Mouse (Mus musculus): ENCODE measurements around the gene Erh.
A peak's percentile ranks its signal among the peaks of the same experiment; 100 is the strongest.

The Erh gene

GRCm38 (mm10) chr12:80615371-80616257, 28.5 kb downstream of the Erh start:
- no peak for DNase-seq

GRCm38 (mm10) chr12:80612113-80612791, 31.9 kb downstream of the Erh start:
- no peak for DNase-seq

- DNase-seq = no peak
Observed at GRCm38 (mm10) chr12:80609928-80610327, 34.2 kb downstream of the Erh start.

GRCm38 (mm10) chr12:80608576-80608975, 35.6 kb downstream of the Erh start:
- no peak for DNase-seq

GRCm38 (mm10) chr12:80604218-80604617, 39.9 kb downstream of the Erh start:
- no peak for DNase-seq

- peak; percentile 83 to 89 for DNase-seq
Observed at GRCm38 (mm10) chr12:80603566-80603965, 40.6 kb downstream of the Erh start.

- no peak for DNase-seq
Observed at GRCm38 (mm10) chr12:80602432-80602831, 41.7 kb downstream of the Erh start.

GRCm38 (mm10) chr12:80601597-80602269, 42.4 kb downstream of the Erh start:
- DNase-seq = no peak

GRCm38 (mm10) chr12:80598756-80599155, 45.4 kb downstream of the Erh start:
- DNase-seq = peak; percentile 43 to 45

GRCm38 (mm10) chr12:80598236-80598635, 45.9 kb downstream of the Erh start:
- DNase-seq = no peak

- no peak for DNase-seq
Observed at GRCm38 (mm10) chr12:80595968-80596367, 48.2 kb downstream of the Erh start.

- DNase-seq = no peak
Observed at GRCm38 (mm10) chr12:80595566-80595965, 48.6 kb downstream of the Erh start.

GRCm38 (mm10) chr12:80594781-80595180, 49.4 kb downstream of the Erh start:
- no peak for DNase-seq

GRCm38 (mm10) chr12:80594141-80594540, 50.0 kb downstream of the Erh start:
- DNase-seq = no peak

- peak in 1 of 2 experiments; percentile 11 for DNase-seq
Observed at GRCm38 (mm10) chr12:80584973-80585372, 59.2 kb downstream of the Erh start.
